Mouse (Mus musculus) erythroblast, embryonic 14.5 days (primary cell): ENCODE data around the gene 2310011J03Rik. TPM values are rescaled to one million over a fixed set of nuclear protein-coding genes. Genes with fewer than 3 reads are reported as not detected.

Source experiments
- H3K27me3 ChIP-seq: 2 replicates; pipeline ENCODE4 v1.6.1; 2012; ENCODE audit warnings: inconsistent platforms; ENCODE audit not compliant: control insufficient read depth
- H3K36me3 ChIP-seq: 2 replicates; pipeline ENCODE4 v1.6.1; 2012; ENCODE audit warnings: mild to moderate bottlenecking, inconsistent platforms; ENCODE audit not compliant: control insufficient read depth
- H3K4me1 ChIP-seq: 2 replicates; pipeline ENCODE4 v1.6.1; 2012; ENCODE audit warnings: inconsistent platforms; ENCODE audit not compliant: control insufficient read depth
- H3K4me3 ChIP-seq: replicated peaks from 2 replicates; pipeline ENCODE3; 2012; ENCODE audit warnings: moderate library complexity, mild to moderate bottlenecking, inconsistent platforms
- H3K9me3 ChIP-seq: 2 replicates; pipeline ENCODE4 v1.6.1; 2012; ENCODE audit warnings: low read length, inconsistent platforms, mixed read lengths; ENCODE audit not compliant: control insufficient read depth
- GATA1 ChIP-seq: IDR thresholded peaks from 2 replicates; pipeline ENCODE4 v1.6.1; 2012; ENCODE audit warnings: low read length, inconsistent platforms, mixed read lengths
- TAL1 ChIP-seq: IDR thresholded peaks from 3 replicates; pipeline ENCODE4 v1.6.1; 2012; ENCODE audit warnings: low read length, inconsistent platforms, mixed read lengths
- polyA plus RNA-seq: library from polyadenylated mRNA; stranded (reverse); fragments of >175 nt; gene quantifications from 2 replicates; pipeline ENCODE4 v1.2.3, GENCODE M21; 2012

2310011J03Rik gene
- polyA plus RNA-seq, 1 experiment, result 12.9 TPM

- Histone ChIP-seq H3K4me1 (peaks cover 82% of the 10 kb centered on the region), H3K9me3 (peaks cover 29% of the 10 kb centered on the region), H3K36me3 (peaks cover 59% of the 10 kb centered on the region), H3K27me3 (no peaks in the 10 kb centered on the region; the same call in 1 of the 2 replicates), H3K4me3 (peak overlapping the region; percentile 71)
- TF ChIP-seq TAL1 (no peak), GATA1 (no peak)
These were observed 12.2 kb upstream of the 2310011J03Rik start for GRCm38 (mm10) chr10:80332525-80332989.

GRCm38 (mm10) chr10:80331636-80332524 lies 11.5 kb upstream of the 2310011J03Rik start:
- Histone ChIP-seq H3K4me1 (peaks cover 82% of the 10 kb centered on the region), H3K27me3 (no peaks in the 10 kb centered on the region; the same call in 1 of the 2 replicates), H3K4me3 (peak overlapping the region; percentile 71)

DNA sequence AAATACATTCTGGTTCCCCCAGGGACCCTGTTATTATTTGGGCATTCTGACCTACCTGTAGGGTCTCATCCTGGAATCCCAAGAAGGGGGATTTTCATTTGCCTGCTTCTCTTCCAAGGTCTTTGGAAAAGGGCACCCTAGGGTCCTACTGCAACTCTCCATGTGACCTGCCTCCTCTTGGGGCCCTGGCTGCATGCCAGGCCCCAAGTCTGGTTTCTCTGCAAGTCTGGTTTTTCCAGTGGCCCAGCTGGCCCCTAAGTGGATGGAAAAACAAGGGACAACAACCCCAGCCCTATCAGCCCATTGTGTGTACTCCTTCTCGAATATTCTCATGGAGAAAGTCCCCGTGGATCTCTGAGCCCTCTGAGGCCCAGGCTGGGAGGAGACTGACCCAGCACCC lies 10.6 kb upstream of the 2310011J03Rik start:
- no peak for TF ChIP-seq GATA1
- TF ChIP-seq TAL1, result no peak
- H3K9me3 ChIP-seq, result peaks cover 29% of the 10 kb centered on the region
- peaks cover 79% of the 10 kb centered on the region for H3K4me1 ChIP-seq
- peak overlapping the region; percentile 71 for H3K4me3 ChIP-seq
- peaks cover 44% of the 10 kb centered on the region for H3K36me3 ChIP-seq
- no peaks in the 10 kb centered on the region; the same call in 1 of the 2 replicates for H3K27me3 ChIP-seq

More at GRCm38 (mm10) chr10:80331636-80332524, 11.5 kb upstream of the 2310011J03Rik start:
- peak; percentile 82 for TF ChIP-seq GATA1
- TF ChIP-seq TAL1, result peak; percentile 84
- H3K36me3 ChIP-seq, result peaks cover 54% of the 10 kb centered on the region
- H3K9me3 ChIP-seq, result peaks cover 29% of the 10 kb centered on the region

- Histone ChIP-seq H3K36me3 (peaks cover 40% of the 10 kb centered on the region), H3K4me1 (peaks cover 82% of the 10 kb centered on the region)
- TF ChIP-seq GATA1 (no peak), TAL1 (no peak)
These were observed 9.7 kb upstream of the 2310011J03Rik start for GRCm38 (mm10) chr10:80330084-80330483.

DNA sequence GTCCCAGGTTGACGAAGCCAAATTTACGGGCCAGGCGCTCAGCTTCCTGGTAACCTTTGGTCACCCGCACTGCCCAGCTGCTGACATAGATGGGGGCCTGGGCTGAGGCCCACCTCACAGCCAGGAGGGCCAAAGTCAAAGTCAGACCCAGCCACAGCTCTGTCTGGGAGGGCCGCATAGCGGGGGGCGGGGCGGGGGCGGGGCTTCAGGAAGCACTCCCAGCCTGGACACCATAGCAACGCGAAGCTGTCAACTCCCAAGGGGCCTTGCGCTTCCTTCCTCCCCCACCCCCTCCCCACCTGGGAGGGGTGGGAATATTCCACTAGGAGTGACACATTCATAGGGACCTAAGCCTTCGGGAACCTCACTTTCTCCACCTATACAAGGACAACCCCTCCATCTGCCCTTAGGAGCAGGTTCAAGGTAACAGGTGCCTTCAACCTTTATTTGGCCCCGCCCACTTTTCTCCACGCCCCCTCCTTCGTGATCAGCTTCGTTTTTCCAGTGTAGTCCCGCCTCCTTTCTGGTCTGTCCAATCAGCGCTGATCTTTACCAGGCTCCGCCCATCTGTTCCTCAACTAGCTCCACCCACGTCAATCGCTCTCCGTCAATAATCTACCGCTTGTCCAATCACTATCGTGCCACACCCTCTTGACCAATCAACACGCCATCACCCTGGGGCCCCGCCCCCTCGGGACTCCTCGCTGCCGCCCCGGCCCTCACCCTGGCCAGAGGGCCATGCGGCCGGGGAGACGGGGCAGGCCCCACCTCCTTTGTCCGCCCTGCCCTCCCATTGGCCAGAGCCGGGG lies 9.1 kb upstream of the 2310011J03Rik start, which contains the start of the genes Pcsk4 and Reep6:
Pcsk4 (minus strand) TSS at position 226 of the 809 bp plus-strand sequence.
Reep6 (plus strand) TSS at position 681 of the 809 bp plus-strand sequence.
- Histone ChIP-seq H3K4me1 (peaks cover 84% of the 10 kb centered on the region), H3K9me3 (peaks cover 15% of the 10 kb centered on the region), H3K4me3 (peak within 1 kb of the TSS; percentile 71), H3K27me3 (no peaks in the 10 kb centered on the region), H3K36me3 (peaks cover 35% of the 10 kb centered on the region)
- TF ChIP-seq TAL1 (no peak), GATA1 (no peak)

More at GRCm38 (mm10) chr10:80330084-80330483, 9.7 kb upstream of the 2310011J03Rik start:
- peaks cover 21% of the 10 kb centered on the region for H3K9me3 ChIP-seq
- no peaks in the 10 kb centered on the region; the same call in 1 of the 2 replicates for H3K27me3 ChIP-seq
- H3K4me3 ChIP-seq, result peak overlapping the region; percentile 71

DNA sequence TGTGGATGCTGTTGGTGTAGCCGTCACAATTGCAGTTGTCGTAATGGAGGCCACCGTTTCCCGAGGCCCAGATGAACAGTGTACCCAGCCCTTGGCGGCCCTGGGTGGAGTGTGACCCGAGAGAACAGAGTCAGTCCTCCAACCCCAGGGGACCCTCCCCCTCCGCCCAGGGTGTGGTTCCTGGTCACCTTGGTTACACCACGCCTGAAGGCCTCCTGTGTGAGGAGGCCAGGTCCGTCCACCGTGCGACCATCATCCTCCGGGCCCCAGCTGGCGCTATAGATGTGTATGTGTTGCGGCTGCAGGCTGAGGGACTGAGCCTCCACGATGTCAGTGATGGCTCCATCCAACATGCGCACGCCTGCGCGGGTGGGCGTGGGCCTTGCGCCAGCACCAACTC lies 4.7 kb upstream of the 2310011J03Rik start:
- no peak for TF ChIP-seq TAL1
- no peak for TF ChIP-seq GATA1
- H3K27me3 ChIP-seq, result no peaks in the 10 kb centered on the region
- H3K4me3 ChIP-seq, result no peak overlapping the region
- H3K9me3 ChIP-seq, result peaks cover 5% of the 10 kb centered on the region
- peaks cover 83% of the 10 kb centered on the region for H3K4me1 ChIP-seq
- H3K36me3 ChIP-seq, result peaks cover 13% of the 10 kb centered on the region

GRCm38 (mm10) chr10:80324120-80325037 lies 4.0 kb upstream of the 2310011J03Rik start:
- peaks cover 16% of the 10 kb centered on the region for H3K36me3 ChIP-seq
- H3K9me3 ChIP-seq, result peaks cover under 1% of the 10 kb centered on the region
- peaks cover 81% of the 10 kb centered on the region for H3K4me1 ChIP-seq
- peak overlapping the region; percentile 92 for H3K4me3 ChIP-seq
- H3K27me3 ChIP-seq, result no peaks in the 10 kb centered on the region
- TF ChIP-seq TAL1 (no peak), GATA1 (no peak)
